Mouse (Mus musculus): ENCODE measurements at regions not wholly inside any gene's neighbourhood (a gene's known extent, or its start where the extent isn't known, plus 50 kb on each side); places are given as distances from the start of the nearest gene placed in this dataset.

DNA sequence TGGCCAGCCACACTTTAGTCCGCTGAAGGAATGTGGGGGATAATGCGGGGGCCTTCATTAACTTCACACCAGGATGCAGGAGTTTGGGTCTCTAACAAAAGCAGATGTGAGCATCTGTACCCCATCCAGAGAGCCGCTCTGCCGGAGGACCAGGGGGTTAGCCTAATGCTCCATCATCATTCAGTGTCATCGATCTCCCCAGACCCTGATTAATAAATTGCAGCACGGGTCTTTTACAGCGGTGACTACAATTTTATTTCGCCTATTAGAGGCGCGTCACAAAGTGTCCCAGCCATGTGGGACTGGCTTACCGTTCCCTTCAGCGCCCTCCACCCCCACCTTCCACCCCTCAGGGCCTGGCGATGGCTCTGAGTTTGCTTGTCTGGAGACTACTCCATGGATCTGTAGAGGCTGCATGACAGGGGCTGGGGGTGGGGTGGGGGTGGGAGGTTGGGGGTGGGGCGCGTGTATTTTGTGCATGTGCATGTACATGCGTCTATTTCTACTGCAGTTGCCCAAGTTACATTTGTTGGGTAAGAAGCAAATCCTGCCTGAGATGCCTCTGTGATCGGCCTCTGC lies 1560.8 kb upstream of the Gulo start:
- Histone ChIP-seq H3K4me2 (replicated peaks; ENCODE audit: low read depth, low read length) (peak overlapping the region; percentile 17; the same call in 1 of the 2 replicates), H3K27ac (ENCODE audit: low read depth, low read length) (no peak overlapping the region)
- ATAC-seq (ENCODE audit: low FRiP score, low TSS enrichment) = peak; percentile 36; the same call in 1 of the 2 replicates

DNA sequence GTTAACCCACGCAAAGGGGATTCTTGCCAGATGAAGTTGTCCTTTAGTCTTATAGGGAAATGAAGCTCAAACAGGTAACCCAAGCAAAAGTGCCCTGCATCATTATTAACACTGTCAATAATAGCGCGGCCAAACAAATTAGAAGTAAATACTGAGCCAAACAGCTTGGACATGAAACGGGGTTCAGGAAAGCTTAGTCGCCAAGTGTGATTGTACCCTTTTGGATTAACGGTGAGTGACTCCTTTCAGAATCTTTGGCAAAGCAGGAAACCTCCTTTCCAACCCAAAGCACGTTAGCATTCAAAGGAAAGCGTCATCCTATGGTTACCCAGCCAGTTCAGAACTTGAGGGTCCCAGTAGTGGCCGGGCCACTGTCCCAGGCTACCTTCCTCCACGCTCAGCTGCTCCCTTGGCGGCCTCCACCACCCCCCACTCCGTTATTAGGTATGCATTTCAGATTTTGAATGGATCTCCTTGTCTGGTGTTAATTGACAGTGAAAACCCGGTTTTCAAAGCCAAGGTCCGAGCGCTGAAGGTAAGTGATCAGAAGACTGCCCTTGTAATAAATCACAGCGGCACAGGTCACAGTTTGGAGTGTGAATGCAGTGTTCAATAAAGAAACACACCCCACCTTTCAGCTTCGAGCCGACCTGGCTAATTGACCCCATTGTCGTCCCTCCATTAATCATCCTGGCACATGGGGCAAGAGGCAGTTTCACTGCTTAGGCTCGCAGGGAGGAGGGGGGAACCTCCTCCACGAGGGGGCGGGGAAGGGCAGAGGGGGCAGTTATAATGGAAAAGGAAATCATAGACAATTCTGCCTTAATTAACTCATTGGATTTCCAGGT lies 1560.1 kb upstream of the Gulo start:
- no peak overlapping the region for H3K4me3 ChIP-seq (ENCODE audit: low read length)
- 20% methylated on average over 22 of the region's 22 CpGs for whole genome bisulfite sequencing
- ATAC-seq (ENCODE audit: low FRiP score, low TSS enrichment) = 0 out of 2 replicates have a peak, but pooled peaks have one; percentile 56

More for the DNA sequence above, 1560.8 kb upstream of the Gulo start:
- H3K27me3 ChIP-seq (ENCODE audit: control insufficient read depth, insufficient read depth, low read length) = peaks cover 10% of the 10 kb centered on the region
- no peak overlapping the region for H3K4me3 ChIP-seq (ENCODE audit: low read length)
- peaks cover 11% of the 10 kb centered on the region; the same call in 1 of the 2 replicates for H3K4me1 ChIP-seq (ENCODE audit: control insufficient read depth, insufficient read depth, low read length)
- H3K36me3 ChIP-seq (ENCODE audit: control insufficient read depth, insufficient read depth, low read length) = no peaks in the 10 kb centered on the region
- 19% methylated on average over 17 of the region's 17 CpGs for WGBS
- H3K9ac ChIP-seq (ENCODE audit: low read depth, low read length) = no peak overlapping the region
- H3K9me3 ChIP-seq (ENCODE audit: control insufficient read depth, low read length) = no peaks in the 10 kb centered on the region

DNA sequence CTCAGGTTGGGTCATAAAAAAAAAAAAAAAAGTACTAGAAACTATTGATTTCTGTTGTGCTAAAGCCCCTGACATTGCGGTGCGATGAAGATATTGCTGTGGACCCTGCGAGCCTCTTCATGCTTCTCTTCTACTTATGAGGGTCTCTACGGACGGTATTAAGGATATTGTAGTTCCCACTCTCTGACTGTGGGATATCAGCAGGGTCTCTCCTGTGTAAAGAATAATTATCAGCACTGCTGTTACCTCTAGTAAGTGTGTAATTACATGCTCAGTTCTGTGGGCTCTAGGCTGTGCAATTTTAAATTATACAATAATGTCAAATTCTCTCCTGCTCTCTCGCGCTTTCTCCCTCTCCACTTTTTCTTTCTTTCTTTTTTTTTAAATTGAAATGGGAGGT lies 1545.9 kb upstream of the Gulo start:
- no peak overlapping the region for H3K27ac ChIP-seq (ENCODE audit: low read depth, low read length)
- no peaks in the 10 kb centered on the region for H3K36me3 ChIP-seq (ENCODE audit: control insufficient read depth, insufficient read depth, low read length)
- H3K4me1 ChIP-seq (ENCODE audit: control insufficient read depth, insufficient read depth, low read length) = no peaks in the 10 kb centered on the region
- no peaks in the 10 kb centered on the region for H3K27me3 ChIP-seq (ENCODE audit: control insufficient read depth, insufficient read depth, low read length)
- no peaks in the 10 kb centered on the region for H3K9me3 ChIP-seq (ENCODE audit: control insufficient read depth, low read length)
- no peak overlapping the region for H3K9ac ChIP-seq (ENCODE audit: low read depth, low read length)
- no peak for ATAC-seq (ENCODE audit: low FRiP score, low TSS enrichment)
- H3K4me3 ChIP-seq (ENCODE audit: low read length) = no peak overlapping the region
- H3K4me2 ChIP-seq (replicated peaks; ENCODE audit: low read depth, low read length) = no peak overlapping the region
- WGBS = 92% methylated on average over 7 of the region's 7 CpGs

More for the DNA sequence above, 1560.1 kb upstream of the Gulo start:
- H3K36me3 ChIP-seq (ENCODE audit: control insufficient read depth, insufficient read depth, low read length) = no peaks in the 10 kb centered on the region
- H3K4me2 ChIP-seq (replicated peaks; ENCODE audit: low read depth, low read length) = peak overlapping the region; percentile 17; the same call in 1 of the 2 replicates
- H3K4me1 ChIP-seq (ENCODE audit: control insufficient read depth, insufficient read depth, low read length) = peaks cover 11% of the 10 kb centered on the region; the same call in 1 of the 2 replicates
- no peak overlapping the region for H3K27ac ChIP-seq (ENCODE audit: low read depth, low read length)
- peaks cover 10% of the 10 kb centered on the region for H3K27me3 ChIP-seq (ENCODE audit: control insufficient read depth, insufficient read depth, low read length)
- H3K9me3 ChIP-seq (ENCODE audit: control insufficient read depth, low read length) = no peaks in the 10 kb centered on the region
- no peak overlapping the region for H3K9ac ChIP-seq (ENCODE audit: low read depth, low read length)

DNA sequence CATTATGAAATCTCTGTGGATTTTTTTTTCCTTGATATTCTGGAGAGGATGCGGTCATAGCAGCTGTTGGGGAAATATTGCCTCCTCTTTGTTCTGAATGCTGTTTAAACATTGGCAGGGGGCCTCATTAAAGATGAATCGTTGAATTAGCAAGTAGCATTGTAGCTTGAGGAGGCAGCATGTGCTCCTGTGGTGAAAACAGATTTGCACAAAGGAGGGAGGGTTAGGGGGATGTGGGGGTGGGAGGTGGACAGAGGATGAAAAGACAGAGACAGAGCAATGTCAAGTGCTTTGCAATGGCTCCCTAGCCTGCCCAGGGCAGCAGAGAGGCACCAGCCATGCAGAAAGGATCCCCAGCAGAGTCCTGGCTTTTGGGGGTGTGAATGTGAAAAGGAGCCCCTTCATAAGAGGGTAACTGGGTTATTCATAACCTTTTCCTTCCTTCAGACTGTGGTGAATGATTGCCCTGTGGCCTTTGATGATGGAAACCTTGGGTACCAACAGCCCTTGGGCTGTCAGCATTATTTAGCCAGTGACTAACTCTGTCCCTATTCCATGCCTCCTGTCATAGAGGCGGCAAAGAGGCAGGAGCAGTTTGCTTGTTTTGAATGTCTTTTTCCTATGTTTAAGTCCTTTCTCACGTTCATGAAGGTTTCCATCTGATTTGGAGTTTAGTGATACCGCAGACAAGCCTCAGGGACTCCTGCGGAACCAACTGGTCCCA lies 1541.6 kb upstream of the Gulo start:
- 69% methylated on average over 6 of the region's 6 CpGs for WGBS
- Histone ChIP-seq H3K9ac (ENCODE audit: low read depth, low read length) (no peak overlapping the region), H3K4me1 (ENCODE audit: control insufficient read depth, insufficient read depth, low read length) (no peaks in the 10 kb centered on the region), H3K27ac (ENCODE audit: low read depth, low read length) (no peak overlapping the region), H3K36me3 (ENCODE audit: control insufficient read depth, insufficient read depth, low read length) (no peaks in the 10 kb centered on the region), H3K9me3 (ENCODE audit: control insufficient read depth, low read length) (0 out of 2 replicates have a peak, but pooled peaks cover 3% of the 10 kb centered on the region), H3K27me3 (ENCODE audit: control insufficient read depth, insufficient read depth, low read length) (no peaks in the 10 kb centered on the region), H3K4me2 (replicated peaks; ENCODE audit: low read depth, low read length) (no peak overlapping the region), H3K4me3 (ENCODE audit: low read length) (no peak overlapping the region)
- ATAC-seq (ENCODE audit: low FRiP score, low TSS enrichment) = no peak

DNA sequence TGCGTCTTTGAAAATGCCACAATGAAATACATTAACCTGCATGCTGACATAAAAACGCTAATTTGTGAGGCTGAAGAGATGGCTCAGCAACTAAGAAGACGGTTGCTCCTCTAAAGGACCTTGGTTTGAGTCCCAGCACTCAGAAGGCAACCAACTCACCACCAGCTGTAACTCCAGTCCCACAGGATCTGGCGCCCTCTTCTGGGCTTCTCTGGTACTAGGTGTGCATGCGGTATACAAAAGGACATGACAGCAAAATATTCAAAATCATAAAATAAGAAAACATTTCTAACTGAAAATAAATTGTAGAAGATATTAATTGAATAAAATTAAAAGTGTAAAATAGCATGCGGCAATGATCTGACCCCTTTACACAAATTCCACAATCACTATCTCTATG lies 1539.7 kb upstream of the Gulo start:
- no peak for ATAC-seq (ENCODE audit: low FRiP score, low TSS enrichment)
- WGBS = 83% methylated on average over 6 of the region's 6 CpGs
- no peaks in the 10 kb centered on the region for H3K27me3 ChIP-seq (ENCODE audit: control insufficient read depth, insufficient read depth, low read length)
- peaks cover 7% of the 10 kb centered on the region for H3K9me3 ChIP-seq (ENCODE audit: control insufficient read depth, low read length)
- no peak overlapping the region for H3K4me2 ChIP-seq (replicated peaks; ENCODE audit: low read depth, low read length)
- H3K27ac ChIP-seq (ENCODE audit: low read depth, low read length) = no peak overlapping the region
- no peaks in the 10 kb centered on the region for H3K4me1 ChIP-seq (ENCODE audit: control insufficient read depth, insufficient read depth, low read length)
- no peak overlapping the region for H3K9ac ChIP-seq (ENCODE audit: low read depth, low read length)
- no peaks in the 10 kb centered on the region for H3K36me3 ChIP-seq (ENCODE audit: control insufficient read depth, insufficient read depth, low read length)
- H3K4me3 ChIP-seq (ENCODE audit: low read length) = no peak overlapping the region

DNA sequence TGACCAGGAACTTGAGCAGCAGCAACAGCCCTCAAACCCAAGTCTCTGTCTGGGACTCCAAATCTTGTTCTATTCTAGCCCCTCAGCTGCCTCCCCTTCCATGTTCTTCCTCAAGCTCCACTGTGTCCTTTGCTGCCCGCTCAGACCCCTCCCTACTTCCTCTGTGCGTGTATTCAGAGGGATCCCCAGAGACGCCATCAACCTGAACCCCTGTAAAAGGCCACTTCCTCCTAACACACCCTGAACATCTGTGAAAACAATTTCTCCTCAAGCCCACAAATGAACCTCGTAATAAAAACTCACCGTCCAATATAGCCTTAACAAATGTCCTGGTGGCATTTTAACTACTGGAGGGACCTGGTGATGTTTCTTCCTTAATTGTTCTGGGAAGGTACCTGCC lies 1536.0 kb upstream of the Gulo start:
- 19% methylated on average over 5 of the region's 5 CpGs for WGBS
- Histone ChIP-seq H3K9ac (ENCODE audit: low read depth, low read length) (no peak overlapping the region), H3K27ac (ENCODE audit: low read depth, low read length) (no peak overlapping the region), H3K4me3 (ENCODE audit: low read length) (no peak overlapping the region), H3K4me2 (replicated peaks; ENCODE audit: low read depth, low read length) (no peak overlapping the region), H3K9me3 (ENCODE audit: control insufficient read depth, low read length) (peaks cover 14% of the 10 kb centered on the region), H3K27me3 (ENCODE audit: control insufficient read depth, insufficient read depth, low read length) (no peaks in the 10 kb centered on the region), H3K4me1 (ENCODE audit: control insufficient read depth, insufficient read depth, low read length) (no peaks in the 10 kb centered on the region), H3K36me3 (ENCODE audit: control insufficient read depth, insufficient read depth, low read length) (no peaks in the 10 kb centered on the region)
- ATAC-seq (ENCODE audit: low FRiP score, low TSS enrichment) = no peak

DNA sequence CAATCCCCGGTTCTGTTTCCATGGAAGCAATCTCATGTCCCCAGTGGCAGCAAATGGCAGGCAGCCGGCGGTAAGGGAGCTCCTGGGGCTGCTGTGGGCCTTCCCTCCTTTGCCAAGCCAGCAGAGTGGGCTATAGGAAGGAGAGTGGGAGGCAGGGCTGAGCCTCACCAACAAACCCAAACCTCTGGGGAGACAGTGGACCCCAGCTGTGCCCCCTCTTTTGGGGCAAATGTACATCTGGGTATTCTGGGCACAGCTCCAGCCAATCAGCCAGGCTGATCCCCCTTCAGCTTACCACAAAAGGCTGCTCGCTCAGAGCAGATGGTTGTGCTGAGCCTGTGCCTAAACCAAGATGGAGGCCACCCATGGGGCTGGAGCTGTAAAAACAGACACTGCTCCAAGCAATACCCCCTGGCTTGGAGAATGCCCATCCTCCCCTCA lies 1532.3 kb upstream of the Gulo start:
- WGBS = 51% methylated on average over 4 of the region's 4 CpGs

DNA sequence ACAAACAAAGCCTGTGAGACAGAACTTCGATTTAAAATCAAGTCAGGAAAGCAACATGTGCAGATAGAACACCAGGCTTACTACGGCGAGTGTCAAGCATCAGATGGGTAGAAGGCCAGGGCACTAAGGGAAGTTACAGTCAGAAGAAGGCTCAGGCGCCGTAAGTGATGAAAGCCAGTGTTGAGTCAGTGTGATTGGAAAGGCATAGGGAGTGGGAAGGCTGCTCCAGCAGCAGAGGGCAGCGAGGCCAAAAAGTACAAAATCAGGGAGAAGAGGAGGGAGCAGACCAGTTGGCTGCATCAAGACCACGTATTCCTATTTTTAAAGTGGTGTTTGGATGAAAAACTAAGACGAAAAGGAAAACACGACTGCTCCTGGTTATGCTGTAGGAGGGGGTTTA lies 1529.7 kb upstream of the Gulo start:
- no peak for ATAC-seq (ENCODE audit: low FRiP score, low TSS enrichment)
- Histone ChIP-seq H3K4me2 (replicated peaks; ENCODE audit: low read depth, low read length) (no peak overlapping the region), H3K27me3 (ENCODE audit: control insufficient read depth, insufficient read depth, low read length) (no peaks in the 10 kb centered on the region), H3K9me3 (ENCODE audit: control insufficient read depth, low read length) (peaks cover 7% of the 10 kb centered on the region), H3K4me3 (ENCODE audit: low read length) (no peak overlapping the region), H3K36me3 (ENCODE audit: control insufficient read depth, insufficient read depth, low read length) (no peaks in the 10 kb centered on the region), H3K27ac (ENCODE audit: low read depth, low read length) (no peak overlapping the region), H3K4me1 (ENCODE audit: control insufficient read depth, insufficient read depth, low read length) (no peaks in the 10 kb centered on the region), H3K9ac (ENCODE audit: low read depth, low read length) (no peak overlapping the region)
- WGBS = 76% methylated on average over 9 of the region's 9 CpGs

More for the DNA sequence above, 1532.3 kb upstream of the Gulo start:
- ATAC-seq (ENCODE audit: low FRiP score, low TSS enrichment) = no peak
- Histone ChIP-seq H3K4me2 (replicated peaks; ENCODE audit: low read depth, low read length) (no peak overlapping the region), H3K9ac (ENCODE audit: low read depth, low read length) (no peak overlapping the region), H3K4me3 (ENCODE audit: low read length) (no peak overlapping the region), H3K9me3 (ENCODE audit: control insufficient read depth, low read length) (peaks cover 11% of the 10 kb centered on the region), H3K27me3 (ENCODE audit: control insufficient read depth, insufficient read depth, low read length) (no peaks in the 10 kb centered on the region), H3K27ac (ENCODE audit: low read depth, low read length) (no peak overlapping the region), H3K4me1 (ENCODE audit: control insufficient read depth, insufficient read depth, low read length) (no peaks in the 10 kb centered on the region), H3K36me3 (ENCODE audit: control insufficient read depth, insufficient read depth, low read length) (no peaks in the 10 kb centered on the region)

Measured in kidney, embryonic 14.5 days (tissue).